Mouse (Mus musculus): Measurements from ENCODE around the gene Serpinf1.

GRCm38 (mm10) chr11:75449695-75450094 is 27.2 kb upstream of the Serpinf1 start:
- TF ChIP-seq CTCF (IDR thresholded peaks at IDR 0.05; ENCODE audit: borderline replicate concordance, insufficient read depth, low read depth, low read length) (no peak), POLR2A (IDR thresholded peaks at IDR 0.05; ENCODE audit: borderline replicate concordance, insufficient read depth, low read length) (no peak)
